Mouse (Mus musculus) lung, postnatal 0 days (tissue): ENCODE results near the gene Abcc6.

Experiments
- CTCF ChIP-seq: IDR thresholded peaks from 2 replicates; pipeline ENCODE4 v1.5.1; 2016; ENCODE audit warnings: antibody characterized with exemption, mild to moderate bottlenecking
- EP300 ChIP-seq: IDR thresholded peaks from 2 replicates; pipeline ENCODE4 v1.6.1; 2016; ENCODE audit warnings: antibody characterized with exemption, mild to moderate bottlenecking, control low read depth

DNA sequence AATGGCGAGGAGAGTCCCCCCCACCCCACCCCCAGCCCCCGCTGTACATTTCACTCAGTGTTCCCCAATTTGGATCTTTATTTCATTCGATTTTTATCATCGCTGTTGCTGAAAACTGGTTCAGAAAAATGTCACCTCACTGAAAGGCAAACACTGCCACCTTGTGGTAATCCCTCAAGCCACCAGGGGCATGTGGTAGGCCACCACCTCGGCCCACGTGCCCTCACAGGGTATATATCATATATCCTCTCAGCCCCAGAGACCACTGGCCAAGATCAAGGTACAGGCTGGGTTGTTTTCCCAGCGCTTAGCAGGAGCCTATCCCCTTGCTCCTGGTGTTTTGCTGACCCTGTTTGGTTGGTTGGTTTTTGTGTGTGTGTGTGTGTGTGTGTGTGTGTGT is 95.0 kb downstream of the Abcc6 start:
- TF ChIP-seq CTCF, result peak; percentile 88
- TF ChIP-seq EP300, result no peak
